Mouse (Mus musculus): ENCODE data around the gene Itprip.
"Not testable (repeated sequence)": the region's sequence is repeated elsewhere in the genome, so short reads cannot be mapped to it uniquely, and the experiment has no call there.

Itprip gene

DNA sequence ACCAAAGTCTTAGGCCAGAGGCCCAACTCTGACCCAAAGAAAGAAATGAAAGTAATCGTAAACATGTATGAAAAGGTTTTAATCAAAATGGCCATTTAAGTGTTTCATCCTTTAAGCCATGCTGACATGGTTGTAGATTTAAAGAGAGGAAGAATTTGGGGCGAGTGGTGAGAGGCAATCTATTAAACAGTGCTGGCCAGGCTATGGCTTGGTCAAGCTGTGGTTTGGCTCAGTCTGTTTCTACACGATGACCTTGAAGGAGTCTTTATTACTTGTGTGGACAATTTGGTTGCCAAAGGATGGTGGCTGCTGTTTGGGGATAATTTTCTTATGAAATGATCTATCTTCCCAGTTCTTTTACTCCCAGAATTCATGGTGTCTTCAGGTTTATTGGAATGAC, 66.0 kb downstream of the Itprip start:
- no peak for DNase-seq (ENCODE audit: low spot score)

- DNase-seq (ENCODE audit: low spot score) = not testable (repeated sequence)
Measured at GRCm38 (mm10) chr19:47852131-47852530, 67.0 kb downstream of the Itprip start.

DNA sequence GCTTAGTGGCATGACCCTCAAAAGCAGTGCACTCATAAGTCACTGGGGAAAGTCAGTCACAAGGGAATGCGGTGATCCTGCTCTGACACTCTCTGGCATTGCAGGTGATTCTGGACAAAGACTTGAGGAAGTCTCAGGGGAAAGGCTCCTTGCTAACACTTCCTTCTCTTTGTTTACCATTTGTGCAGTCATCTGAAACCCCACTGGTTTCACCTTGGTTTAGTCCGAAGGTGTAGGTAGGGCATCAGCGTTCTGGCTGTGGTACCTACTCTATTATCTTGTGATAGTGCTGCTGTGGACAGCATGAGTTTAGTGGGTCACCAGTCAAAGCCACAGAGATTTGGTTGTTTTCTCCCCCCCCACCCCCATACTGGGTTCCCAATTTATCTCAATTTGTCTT, 69.4 kb downstream of the Itprip start:
- DNase-seq (ENCODE audit: low spot score) = no peak
